Mouse (Mus musculus): ENCODE data around the gene Otog. TPM values are rescaled to one million over a fixed set of nuclear protein-coding genes. Genes with fewer than 3 reads are reported as not detected.

Gene Otog
- not detected for polyA plus RNA-seq (2014; fragmentation: Illumina TruSeq; extraction: RNeasy Lipid Tissue Mini Kit (QIAGEN cat#74804); ENCODE audit: low read depth, low replicate concordance)

DNA sequence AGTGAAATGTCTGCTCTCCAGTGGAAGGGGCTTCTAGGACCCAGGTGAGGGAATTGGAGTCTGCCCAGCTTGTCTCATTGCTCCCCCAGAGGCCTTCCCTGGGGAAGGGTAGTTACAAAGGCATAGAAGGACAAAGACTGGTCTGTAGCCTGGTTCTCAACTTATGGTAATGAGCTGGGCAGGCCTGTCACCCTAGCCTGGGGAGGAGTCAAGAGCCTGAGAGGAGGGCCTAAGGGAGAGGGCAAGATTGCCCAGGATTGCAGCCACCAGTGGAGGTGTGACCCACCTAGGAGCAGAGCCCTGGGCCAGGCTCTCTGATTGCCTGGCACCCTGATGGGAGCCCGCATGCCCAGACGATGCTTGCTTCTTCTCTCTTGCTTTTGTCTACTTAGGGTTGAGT, at the start of gene Otog:
Otog (plus strand) TSS at position 292 of the 400 bp plus-strand sequence.

DNA sequence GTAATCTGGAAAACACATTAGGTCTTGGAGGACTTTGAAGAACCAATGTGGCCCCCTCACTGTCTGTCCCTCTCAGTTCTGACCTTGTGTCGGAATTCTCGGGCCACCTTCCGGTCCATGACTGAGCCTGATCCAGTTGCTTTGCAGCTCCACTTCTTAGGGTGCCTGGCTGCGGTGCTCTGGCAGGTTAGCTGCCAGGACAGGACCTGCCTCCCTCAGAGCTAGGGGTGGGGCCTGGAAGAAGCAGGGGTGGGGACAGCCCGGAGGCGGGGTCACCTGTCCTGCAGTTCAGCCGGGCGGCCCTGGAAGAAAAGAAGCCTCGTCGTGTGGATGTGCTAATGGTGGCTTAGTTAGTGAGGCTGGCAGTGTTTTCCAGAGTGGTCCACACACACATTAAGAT, 2.4 kb upstream of the Otog start, which contains the start of gene Ush1c:
Ush1c (minus strand) TSS at position 158 of the 400 bp plus-strand sequence.

Other genes with a start within 250 kb of the Otog start
- gene Abcc6, start 210.7 kb upstream of the Otog start, polyA plus RNA-seq (2014; fragmentation: Illumina TruSeq; extraction: RNeasy Lipid Tissue Mini Kit (QIAGEN cat#74804); ENCODE audit: low read depth, low replicate concordance) = not detected
- gene Nomo1, start 207.3 kb upstream of the Otog start, polyA plus RNA-seq (2014; fragmentation: Illumina TruSeq; extraction: RNeasy Lipid Tissue Mini Kit (QIAGEN cat#74804); ENCODE audit: low read depth, low replicate concordance) = 6.3 TPM
- gene Kcnj11, start 140.2 kb upstream of the Otog start, polyA plus RNA-seq (2014; fragmentation: Illumina TruSeq; extraction: RNeasy Lipid Tissue Mini Kit (QIAGEN cat#74804); ENCODE audit: low read depth, low replicate concordance) = 0.25 TPM
- gene Abcc8, start 61.0 kb upstream of the Otog start, polyA plus RNA-seq (2014; fragmentation: Illumina TruSeq; extraction: RNeasy Lipid Tissue Mini Kit (QIAGEN cat#74804); ENCODE audit: low read depth, low replicate concordance) = not detected
- 0.13 TPM for gene Ush1c, start 2.5 kb upstream of the Otog start, polyA plus RNA-seq (2014; fragmentation: Illumina TruSeq; extraction: RNeasy Lipid Tissue Mini Kit (QIAGEN cat#74804); ENCODE audit: low read depth, low replicate concordance)
- gene Myod1, start 135.5 kb downstream of the Otog start, polyA plus RNA-seq (2014; fragmentation: Illumina TruSeq; extraction: RNeasy Lipid Tissue Mini Kit (QIAGEN cat#74804); ENCODE audit: low read depth, low replicate concordance) = not detected
- 0.14 TPM for gene Kcnc1, start 155.5 kb downstream of the Otog start, polyA plus RNA-seq (2014; fragmentation: Illumina TruSeq; extraction: RNeasy Lipid Tissue Mini Kit (QIAGEN cat#74804); ENCODE audit: low read depth, low replicate concordance)

All from testis, adult 10 weeks (tissue).